Mouse (Mus musculus) retina, postnatal 7 days (tissue): Measurements from ENCODE around the gene Mta1.

Experiments used
- DNase-seq: peaks from one replicate; pipeline ENCODE4 v3.0.0-alpha.2; 2012; ENCODE audit warnings: low read depth, low spot score

Gene Mta1

DNA sequence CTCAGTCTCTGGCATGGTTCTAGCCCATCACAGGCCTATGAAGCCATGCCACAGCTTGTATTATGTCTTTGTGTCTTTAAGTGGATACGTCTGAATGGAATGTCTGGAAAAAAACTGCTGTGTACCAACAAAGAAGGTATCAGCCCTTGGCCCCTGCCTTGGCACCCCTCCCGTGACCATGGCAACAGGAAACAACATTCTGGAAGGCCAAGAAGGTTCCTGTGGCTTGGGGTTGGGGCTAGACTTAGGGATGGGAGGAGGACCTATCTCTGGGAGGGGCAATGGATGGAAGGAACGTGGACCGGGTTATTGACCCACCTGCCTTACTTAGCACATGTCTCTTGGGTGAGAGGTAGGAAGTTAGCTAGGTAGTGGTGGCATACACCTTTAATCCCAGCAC is 51.3 kb downstream of the Mta1 start:
- DNase-seq, result no peak

DNA sequence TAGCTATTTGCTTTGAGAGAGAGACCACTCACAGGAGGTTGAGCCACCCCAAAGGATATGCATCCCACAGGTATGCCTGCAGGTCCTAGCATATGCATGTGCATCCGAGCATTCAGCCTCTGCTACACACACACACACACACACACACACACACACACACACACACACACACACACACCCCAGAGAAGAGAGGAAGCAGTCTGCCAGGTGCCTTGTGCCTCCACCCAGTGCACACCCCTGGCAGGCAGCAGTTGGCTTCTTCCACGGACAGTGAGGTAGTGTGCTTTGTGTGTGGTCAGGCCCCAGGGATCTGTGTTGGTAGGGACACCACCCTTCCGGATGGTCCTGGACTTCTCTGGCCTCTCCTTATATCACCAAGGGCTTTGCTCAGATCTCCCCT is 51.8 kb downstream of the Mta1 start:
- DNase-seq, result no peak

DNA sequence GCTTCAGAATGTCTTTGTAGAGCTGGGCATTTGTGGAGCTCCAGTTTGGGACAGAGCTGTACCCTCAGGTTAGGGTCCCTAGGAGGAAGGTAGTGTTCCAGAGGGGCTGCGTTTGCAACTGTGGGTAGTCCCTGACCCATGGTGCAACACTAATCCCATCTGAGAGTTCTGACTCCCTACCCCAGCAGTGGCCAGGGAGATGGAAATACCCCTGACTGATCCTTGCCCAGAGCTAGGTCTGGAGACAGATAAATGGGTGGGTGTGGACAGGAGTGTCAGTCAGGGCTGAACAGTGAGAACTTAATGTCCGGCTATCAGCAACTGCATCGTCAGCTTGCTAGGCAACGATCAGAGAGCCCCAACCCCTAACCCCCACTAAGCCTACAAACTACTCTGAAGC is 52.5 kb downstream of the Mta1 start:
- no peak for DNase-seq

DNA sequence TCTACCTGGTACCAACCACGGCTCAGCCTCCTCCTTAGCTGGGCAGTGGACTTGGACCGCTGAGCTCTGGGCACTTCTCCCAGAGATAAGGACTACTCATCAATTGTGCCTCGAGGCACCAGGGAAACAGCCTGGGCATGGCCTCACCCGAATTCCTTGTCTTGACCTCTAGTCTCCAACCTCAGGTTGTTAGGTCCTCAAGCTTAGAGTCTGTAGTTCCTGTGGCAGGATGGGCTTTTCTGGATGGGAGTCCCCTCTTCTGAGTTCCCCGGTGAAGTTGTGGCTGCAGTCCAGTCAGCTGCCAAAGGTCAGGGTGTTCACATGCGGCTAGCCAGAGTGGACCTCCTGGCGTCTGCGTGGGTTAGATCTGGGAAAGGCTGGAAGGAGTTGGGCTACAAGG is 53.0 kb downstream of the Mta1 start:
- DNase-seq, result no peak

DNA sequence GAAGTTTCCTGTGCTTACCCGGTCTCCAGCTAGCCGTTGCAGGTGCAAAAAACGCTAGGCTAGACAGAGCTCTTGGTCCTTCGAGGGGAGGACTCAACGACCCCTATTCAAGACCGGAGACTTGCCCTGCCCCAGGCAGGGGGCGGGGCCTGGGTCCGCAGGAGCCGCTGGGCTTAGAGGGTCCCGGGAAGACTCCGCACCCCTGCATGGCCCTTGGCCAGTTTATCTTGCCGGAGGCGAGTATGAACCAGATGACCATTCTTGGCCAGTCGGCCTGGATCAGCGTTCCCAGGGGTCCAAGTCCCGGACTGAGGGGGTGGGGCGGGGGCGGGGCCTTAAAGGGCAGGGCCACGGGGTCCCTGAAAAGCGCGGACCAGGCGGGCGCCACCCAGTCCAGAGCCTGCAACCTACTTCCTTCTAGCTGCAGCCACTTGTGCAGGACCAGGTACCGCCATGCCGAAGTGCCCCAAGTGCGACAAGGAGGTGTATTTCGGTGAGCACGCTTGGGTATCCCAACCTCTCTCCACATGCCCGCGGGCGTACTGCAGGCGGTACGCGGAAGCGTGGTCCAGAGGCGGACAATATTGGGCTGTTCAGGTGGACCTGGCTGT is 53.7 kb downstream of the Mta1 start:
- DNase-seq, result no peak

DNA sequence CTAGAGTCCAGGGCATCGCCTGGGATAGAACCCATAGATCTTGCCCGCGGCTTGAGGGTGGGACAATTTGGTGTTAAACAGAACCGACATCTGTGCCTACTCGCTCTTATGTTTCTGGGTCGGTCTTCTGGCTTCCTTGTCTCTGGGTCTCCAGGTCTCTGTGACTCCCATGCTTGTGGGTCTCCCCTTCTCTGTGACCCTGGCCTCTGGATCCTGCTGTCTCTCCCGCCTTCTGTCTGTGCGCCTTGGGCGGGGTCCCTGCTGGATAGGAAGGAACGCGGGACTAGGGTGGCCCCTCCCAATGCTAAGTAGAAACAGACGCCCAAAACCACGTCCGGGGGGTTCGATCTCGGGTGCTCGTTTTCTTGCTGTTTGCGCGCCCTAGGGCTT is 54.2 kb downstream of the Mta1 start:
- DNase-seq, result no peak

DNA sequence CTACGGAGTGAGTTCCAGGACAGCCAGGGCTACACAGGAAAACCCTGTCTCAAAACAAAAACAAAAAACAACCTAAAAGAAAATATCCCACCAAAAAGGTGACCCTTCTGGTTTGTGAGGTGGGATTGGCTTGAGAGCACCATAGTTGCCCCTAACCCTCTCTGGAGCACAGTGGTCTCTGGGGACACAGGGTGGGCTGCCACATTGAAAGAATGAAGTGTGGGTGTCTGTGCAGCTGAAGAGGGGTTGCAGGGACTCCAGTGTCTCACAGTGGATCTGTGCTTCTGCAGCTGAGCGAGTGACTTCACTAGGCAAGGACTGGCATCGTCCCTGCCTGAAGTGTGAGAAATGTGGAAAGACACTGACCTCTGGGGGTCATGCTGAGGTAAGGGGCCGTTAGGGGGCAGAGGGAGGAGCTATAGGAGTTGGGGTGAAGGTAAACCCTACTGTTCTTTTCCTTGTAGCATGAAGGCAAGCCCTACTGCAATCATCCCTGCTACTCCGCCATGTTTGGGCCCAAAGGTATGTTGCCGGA is 55.0 kb downstream of the Mta1 start:
- no peak for DNase-seq

DNA sequence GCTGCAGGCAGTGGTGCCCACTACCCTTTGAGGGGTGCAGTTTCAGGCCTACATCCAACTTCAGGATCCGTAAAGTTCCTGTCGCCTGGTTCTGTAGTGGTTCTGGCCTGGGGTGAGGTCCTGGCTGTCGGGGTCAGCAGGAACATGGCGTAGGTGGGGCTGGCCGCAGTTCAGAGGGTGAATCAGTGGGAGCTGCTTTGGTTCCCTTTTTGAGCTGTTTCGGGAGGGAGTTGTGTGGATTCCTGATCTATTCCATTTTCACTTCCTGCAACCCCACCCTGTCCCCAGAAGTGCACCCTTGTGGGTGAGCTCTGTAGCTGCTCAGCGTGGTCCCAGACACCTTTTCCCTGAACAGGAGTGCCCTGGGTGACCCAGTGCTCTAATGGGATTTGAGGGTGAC is 55.9 kb downstream of the Mta1 start:
- DNase-seq, result no peak

DNA sequence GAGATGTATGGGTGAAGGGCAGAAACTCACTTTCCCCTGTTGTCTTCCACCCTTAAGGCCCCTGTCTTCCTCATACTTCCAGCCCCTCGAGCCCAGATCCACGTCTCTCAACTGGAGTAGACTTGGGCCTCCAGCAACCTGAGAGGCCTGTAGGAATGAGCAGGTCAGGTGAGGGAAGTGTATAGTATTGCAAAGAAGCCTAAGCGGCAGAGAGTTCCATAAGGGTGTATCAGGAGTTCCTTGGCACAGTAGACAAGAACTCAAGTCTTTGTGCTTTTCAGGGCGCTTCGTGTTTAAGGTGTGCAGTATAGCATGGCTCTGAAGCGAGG is 56.6 kb downstream of the Mta1 start:
- DNase-seq, result no peak

DNA sequence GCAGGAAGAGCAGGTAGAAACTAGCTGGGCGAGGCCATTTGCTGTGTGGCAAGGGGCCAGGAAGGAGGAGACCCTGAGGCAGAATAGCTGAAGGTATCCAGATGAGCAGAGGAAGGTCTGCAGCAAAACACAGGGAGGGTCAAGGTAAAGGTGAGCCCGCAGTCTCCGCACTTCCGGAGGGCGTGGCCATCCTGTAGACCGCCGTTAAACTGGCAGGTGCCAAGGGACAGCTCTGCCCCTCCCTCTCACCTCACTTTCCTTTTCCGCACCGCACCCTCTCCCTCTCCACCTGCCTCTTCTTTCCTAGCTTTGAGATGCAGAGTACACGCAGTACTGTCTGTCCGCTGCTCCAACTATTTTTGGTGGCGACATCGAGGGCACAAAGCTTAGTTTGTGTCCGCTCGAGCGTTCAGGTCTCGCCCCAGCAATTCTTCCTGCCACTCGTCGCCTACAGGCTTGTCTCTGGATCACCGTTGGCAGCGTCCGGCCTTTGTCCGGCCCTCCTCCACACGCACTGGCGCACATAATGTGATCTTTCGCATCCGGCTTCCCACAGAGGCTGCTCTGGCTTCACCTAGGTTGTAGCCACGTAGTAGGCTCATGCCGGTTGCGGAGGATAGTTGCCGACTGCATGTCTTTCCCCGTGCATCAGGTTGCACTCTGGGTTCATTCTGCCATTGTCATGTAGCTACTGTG is 57.1 kb downstream of the Mta1 start:
- no peak for DNase-seq

DNA sequence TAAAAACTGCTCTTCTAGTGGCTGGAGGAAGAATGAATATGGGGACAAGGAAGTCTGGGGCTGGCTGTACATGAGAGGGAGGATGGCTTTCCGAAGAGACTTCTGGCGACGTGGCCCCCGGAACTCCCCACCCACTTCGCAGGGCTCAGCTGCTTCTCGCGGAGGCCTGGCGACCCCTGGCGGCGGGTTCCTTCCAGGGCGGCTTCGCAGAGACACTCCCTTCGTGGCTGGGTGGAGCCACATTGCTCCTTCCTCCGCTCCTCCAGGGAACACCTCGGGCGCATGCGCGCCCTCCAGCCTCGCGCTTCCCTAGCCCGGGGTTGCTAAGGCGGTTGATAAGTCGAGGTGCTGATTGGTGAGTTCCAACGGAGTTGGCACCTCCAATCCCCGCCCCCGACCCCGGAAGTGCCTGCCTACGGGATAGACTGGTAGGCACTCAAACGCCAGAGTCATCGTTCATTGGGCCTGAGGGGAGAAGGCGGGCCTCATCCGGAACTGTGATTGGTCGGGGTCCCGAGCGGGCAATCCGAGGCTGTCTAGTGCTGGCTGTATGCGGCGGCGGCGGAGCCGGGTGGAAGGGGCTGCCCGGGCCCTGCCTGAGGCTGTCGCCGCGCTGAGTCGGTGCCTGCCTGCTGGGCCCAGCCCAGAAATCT is 57.9 kb downstream of the Mta1 start, which contains the start of gene Tedc1:
Gene Tedc1, plus strand, starts transcription at position 535 of the 653 bp plus-strand sequence.
- peak; percentile 98 for DNase-seq

DNA sequence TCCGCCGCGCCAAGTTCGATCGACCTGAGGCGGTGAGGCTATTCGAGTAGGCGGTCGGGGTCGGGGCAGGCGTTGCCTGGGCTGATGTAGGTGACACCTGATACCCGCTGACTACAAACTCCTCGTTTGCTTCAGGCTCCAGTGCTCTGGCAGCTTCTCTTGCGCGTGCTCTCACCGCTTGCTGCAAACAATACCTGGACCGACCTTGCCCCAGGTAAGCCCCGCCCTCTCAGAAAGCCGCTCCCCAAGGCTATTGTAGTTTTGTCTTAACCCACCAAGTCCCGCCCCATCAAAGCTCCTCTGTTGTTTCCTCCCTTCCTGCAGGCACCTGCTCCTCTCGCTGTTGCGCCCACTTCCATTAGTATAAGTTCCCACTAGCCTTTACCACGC is 58.5 kb downstream of the Mta1 start:
- DNase-seq, result no peak

DNA sequence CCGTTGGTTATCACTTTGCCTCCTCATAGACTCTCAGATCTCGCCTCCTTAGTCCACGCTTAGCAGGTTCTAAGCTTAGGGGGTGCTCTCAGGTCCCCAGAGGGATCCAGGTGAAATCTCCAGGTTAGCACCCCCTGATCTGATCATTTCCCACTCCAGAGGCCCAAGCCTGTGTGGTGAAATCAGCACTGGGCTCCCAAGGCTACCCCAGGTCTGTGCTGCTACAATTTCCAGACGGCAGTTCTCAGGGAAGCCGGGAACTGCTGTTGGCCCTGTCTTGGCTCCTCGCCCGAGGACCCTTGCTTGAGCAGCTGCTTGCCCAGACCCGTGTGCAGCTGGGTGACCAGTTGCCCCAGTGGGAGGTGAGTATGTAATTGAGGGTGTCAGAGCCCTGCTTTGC is 58.9 kb downstream of the Mta1 start:
- DNase-seq, result no peak

DNA sequence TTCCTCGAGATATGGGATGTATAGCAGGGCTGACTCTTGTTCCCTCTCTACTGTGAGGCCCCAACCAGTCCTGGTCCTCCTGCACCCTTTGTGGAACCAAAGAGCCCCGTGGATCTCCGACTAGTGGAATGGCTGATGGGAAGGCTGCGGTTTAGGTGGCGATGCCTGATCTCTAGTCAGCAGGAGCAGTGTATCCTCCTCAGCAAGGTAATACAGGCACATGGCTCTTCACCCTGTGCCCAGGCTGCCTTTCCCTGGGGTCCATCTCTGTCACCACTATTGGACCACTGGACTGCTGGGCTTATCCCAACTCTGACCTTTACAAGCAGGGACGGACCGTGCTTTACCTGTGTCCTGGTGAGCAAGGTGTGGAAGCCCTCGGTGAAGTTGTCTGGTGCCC is 59.4 kb downstream of the Mta1 start:
- DNase-seq, result no peak

DNA sequence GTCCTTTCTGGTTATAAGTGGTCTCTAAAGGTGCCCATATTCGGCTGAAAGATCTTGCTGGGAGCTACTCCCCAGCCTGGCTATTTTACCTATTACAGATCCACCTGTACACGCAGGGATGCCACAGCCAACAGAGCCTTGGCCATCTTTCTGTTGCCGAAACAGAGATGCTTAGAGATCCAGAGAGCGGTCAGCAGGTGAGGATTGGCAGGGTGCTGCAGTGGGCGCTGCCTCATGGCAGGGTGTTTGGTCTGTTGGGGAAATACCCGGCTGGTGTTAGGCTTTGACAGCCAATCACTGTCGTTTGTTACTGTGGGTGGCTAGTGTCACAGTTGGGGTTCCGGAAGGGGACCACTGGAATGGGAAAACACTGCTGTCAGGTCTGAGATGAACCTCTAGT is 59.9 kb downstream of the Mta1 start:
- DNase-seq, result no peak

DNA sequence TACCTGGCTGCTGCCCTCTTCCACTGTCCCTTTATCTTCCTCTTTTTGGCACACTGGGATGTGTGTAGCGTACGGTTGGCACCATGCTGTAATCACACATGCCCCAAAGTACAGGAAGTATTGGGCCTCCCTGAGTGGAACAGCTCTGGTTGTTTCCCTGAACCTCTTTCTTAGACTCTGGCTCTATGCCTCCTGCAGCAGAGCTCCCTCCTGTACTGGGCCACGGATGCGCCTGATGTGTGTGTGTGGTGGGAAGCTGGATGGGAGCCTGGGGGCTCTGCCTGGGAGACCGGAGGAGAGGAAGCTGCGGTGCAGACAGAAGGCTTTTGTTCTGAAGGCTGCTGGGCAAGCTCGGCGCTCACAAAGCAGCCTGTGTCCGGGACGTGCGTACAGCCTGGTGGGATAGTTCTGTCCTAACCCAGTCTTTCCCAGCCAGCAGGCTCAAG is 65.5 kb downstream of the Mta1 start:
- no peak for DNase-seq

DNA sequence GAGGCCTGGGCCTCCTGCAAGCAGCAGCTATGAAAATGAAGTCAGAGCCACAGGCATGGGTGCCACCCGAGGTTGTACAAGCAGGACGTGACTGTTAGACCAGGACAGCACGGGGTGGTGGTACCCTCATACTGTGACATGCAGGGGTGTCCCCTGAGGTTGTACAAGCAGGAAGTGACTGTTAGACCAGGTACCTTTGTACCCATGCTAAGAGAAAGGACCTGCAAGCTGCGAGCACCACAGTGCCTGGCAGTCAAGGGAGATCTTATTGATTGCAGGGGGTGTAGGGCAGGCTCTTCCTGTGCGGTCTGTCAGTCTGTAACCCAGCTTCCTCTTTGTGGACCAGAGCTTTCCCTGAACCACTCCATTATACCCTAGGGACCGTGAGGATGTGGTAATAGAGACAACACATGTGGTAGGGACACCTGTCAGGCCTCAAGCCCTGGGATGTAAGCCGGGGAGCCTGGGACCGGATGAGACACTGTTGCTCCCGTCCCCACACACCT is 70.0 kb downstream of the Mta1 start:
- DNase-seq, result no peak

DNA sequence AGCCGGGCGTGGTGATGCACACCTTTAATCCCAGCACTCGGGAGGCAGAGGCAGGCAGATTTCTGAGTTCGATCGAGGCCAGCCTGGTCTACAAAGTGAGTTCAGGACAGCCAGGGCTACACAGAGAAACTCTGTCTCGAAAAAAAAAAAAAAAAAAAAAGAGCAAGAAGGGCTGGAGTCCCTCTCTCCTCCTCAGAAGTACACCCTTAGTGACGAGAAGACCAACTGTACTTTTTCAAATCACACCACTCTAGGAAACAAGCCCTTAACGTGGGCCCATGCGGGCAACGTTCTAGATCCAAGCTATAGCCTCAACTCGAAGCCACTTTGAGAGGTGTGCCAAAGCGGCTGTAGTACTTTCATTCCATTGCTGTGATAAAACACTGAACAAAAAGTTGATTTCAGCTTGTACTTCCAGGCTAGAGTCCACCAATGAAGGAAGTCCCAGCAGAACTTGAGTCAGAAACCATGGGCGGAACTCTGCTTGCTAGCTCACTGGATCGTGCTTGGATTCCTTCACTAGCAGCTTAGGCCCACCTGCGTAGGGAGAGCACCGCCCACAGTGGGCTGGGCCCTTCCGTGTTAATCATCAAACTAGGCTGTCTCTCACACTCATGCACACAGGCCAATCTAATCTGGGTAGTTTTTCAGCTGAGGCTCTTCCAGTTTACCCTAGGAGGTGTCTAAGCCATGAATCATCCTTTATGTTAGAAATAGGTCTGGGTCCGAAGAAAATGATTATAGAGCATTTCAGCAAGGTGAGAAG is 79.1 kb downstream of the Mta1 start:
- no peak for DNase-seq

DNA sequence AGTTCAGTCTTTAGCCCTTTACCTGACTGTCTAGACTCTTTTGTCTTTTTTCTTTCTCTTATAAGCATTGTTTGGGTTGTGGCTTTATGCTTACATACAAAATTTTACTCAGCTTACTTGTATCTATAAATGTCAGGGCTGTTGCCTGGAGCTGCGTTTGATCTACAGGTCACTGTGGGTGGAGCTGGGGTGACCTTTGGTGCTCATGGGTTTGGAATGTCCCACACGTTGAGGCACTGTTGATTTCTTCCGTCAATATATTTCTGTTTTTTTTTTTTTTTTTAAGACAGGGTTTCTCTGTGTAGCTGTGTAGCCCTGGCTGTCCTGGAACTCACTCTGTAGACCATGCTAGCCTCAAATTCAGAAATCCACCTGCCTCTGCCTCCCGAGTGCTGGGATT is 82.9 kb downstream of the Mta1 start:
- no peak for DNase-seq

DNA sequence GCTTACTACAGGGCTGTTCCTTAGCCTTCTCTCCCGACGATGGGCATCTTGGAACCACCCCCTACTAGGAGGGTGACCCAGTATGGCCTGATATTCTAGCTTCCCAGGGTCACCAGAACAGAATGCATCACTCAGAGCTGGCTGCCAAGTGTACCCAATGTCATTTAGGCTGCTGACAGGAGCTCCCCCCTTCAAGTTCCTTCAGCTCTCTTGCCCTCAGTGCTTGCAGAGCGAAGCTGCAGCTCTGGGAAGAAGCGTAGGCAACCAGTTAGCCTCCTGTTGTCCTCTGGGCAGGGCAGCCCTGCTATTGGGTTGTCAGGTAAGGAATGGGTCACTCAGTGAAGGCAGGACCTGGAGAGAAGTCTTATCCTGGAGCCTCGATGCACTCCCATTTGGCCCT is 86.9 kb downstream of the Mta1 start:
- no peak for DNase-seq

DNA sequence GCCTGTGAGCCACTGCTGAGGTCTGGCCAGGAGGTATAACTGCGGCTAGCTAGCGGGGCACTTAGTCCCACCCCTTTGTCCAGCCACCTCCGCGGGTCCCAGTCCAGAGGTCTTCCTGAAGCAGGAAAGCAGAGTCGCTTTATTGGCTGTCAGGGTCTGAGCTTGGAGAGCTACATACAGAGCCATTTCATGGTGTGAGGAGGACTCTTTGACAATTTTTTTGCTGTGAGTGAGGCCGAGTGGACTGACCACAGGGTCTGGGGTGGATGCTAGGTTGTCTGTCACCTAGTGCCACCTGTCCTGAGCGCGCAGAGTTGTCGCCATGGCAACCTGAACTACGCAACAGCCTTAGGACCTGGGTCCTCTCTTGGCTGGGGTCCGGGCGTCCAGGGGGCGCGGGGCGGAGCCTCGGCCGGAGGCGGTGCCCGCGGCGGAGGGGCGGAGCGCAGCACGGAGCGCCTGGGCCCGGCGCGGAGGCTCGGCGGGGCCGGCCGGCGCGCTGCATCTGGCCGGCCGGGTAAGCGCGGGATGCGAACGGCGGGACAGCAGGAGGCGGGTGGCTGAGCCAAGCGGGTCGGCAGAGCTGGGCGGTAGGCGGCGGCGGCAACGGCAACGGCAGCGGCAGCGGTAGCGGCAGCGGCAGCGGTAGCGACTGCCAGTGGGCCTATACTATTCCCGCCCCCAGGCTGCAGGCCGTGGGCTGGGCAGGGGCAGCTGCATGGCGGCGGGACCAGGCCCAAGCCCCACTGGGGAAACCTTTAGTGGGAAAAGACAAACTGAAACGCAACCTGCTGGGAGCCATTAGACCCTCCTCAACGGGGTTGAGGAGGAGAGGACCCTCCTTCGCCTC is 87.6 kb downstream of the Mta1 start, which contains the start of gene Tmem121:
Gene Tmem121, plus strand, starts transcription at position 489 of the 850 bp plus-strand sequence.
- no peak for DNase-seq
